Mouse (Mus musculus) C3H10T1/2 (cell line): ENCODE results near the gene Nipsnap2. TPM values are rescaled to one million over a fixed set of nuclear protein-coding genes. Genes with fewer than 3 reads are reported as not detected.

Experiments used
- polyA plus RNA-seq, 2 experiments: library from polyadenylated mRNA; unstranded; fragments of >200 nt; fragmentation: generic; extraction: Trizol; gene quantifications; one replicate each; pipeline ENCODE4 v1.2.1; 2012; ENCODE audit warnings: missing spikeins in 2 of 2

Nipsnap2 gene
- polyA plus RNA-seq = 10 to 100 TPM in 1 of 2 experiments, 1 to 10 TPM in 1; 5.2 to 48.9 TPM

GRCm38 (mm10) chr5:129724834-129725773 lies at the start of gene Nipsnap2:
Nipsnap2 (plus strand) TSS chr5:129725063.

GRCm38 (mm10) chr5:129708412-129708811 lies 16.5 kb upstream of the Nipsnap2 start, which contains the start of gene Sept14:
Sept14 (minus strand) TSS chr5:129708512.

GRCm38 (mm10) chr5:129715326-129715861 lies 9.5 kb upstream of the Nipsnap2 start, which contains the start of gene Mrps17:
Mrps17 (plus strand) TSS chr5:129715497.

GRCm38 (mm10) chr5:129786818-129787790 lies 62.2 kb downstream of the Nipsnap2 start, which contains the start of gene Psph:
Psph (minus strand) TSS chr5:129787449.

Other genes starting within 250 kb of the Nipsnap2 start
- gene Sfswap, start 223.8 kb upstream of the Nipsnap2 start, polyA plus RNA-seq = 10 to 100 TPM; 17.1 to 45.0 TPM
- under 1 TPM; 0.02 to 0.24 TPM for gene Mmp17, start 140.9 kb upstream of the Nipsnap2 start, polyA plus RNA-seq
- gene Zfp11, start 55.0 kb upstream of the Nipsnap2 start, polyA plus RNA-seq = under 1 TPM; 0.07 to 0.86 TPM
- under 1 TPM in 1 of 2 experiments, not detected in 1; 0.07 TPM for gene Sept14, start 16.6 kb upstream of the Nipsnap2 start, polyA plus RNA-seq
- 100 to 1,000 TPM; 117 to 147 TPM for gene Mrps17, start 9.6 kb upstream of the Nipsnap2 start, polyA plus RNA-seq
- 10 to 100 TPM; 16.1 to 18.3 TPM for gene Psph, start 62.4 kb downstream of the Nipsnap2 start, polyA plus RNA-seq
- gene Sumf2, start 121.9 kb downstream of the Nipsnap2 start, polyA plus RNA-seq = 10 to 100 TPM; 32.9 to 43.9 TPM
- 100 to 1,000 TPM; 595 to 650 TPM for gene Chchd2, start 162.4 kb downstream of the Nipsnap2 start, polyA plus RNA-seq
- gene Zbed5, start 170.7 kb downstream of the Nipsnap2 start, polyA plus RNA-seq = 1 to 10 TPM in 1 of 2 experiments, under 1 TPM in 1; 0.33 to 1.1 TPM
- 1 to 10 TPM in 1 of 2 experiments, under 1 TPM in 1; 0.05 to 5.7 TPM for gene Phkg1, start 173.5 kb downstream of the Nipsnap2 start, polyA plus RNA-seq
- 1 to 10 TPM in 1 of 2 experiments, under 1 TPM in 1; 0.73 to 4.2 TPM for gene Nupr1l, start 183.5 kb downstream of the Nipsnap2 start, polyA plus RNA-seq
- 1 to 10 TPM; 3.9 to 9.1 TPM for gene Vkorc1l1, start 216.9 kb downstream of the Nipsnap2 start, polyA plus RNA-seq